Mouse (Mus musculus) effector memory CD4-positive, alpha-beta T cell, adult 5 months (primary cell): ENCODE data around the gene Zfp932. TPM values are rescaled to one million over a fixed set of nuclear protein-coding genes. Genes with fewer than 3 reads are reported as not detected.

ENCODE experiments used
- polyA plus RNA-seq: library from polyadenylated mRNA; unstranded; fragments of 100-300 nt; shearing (Covaris generic); gene quantifications from one replicate; pipeline ENCODE4 v1.2.1, GENCODE M21; 2017

The Zfp932 gene
- 15.0 TPM for polyA plus RNA-seq

DNA sequence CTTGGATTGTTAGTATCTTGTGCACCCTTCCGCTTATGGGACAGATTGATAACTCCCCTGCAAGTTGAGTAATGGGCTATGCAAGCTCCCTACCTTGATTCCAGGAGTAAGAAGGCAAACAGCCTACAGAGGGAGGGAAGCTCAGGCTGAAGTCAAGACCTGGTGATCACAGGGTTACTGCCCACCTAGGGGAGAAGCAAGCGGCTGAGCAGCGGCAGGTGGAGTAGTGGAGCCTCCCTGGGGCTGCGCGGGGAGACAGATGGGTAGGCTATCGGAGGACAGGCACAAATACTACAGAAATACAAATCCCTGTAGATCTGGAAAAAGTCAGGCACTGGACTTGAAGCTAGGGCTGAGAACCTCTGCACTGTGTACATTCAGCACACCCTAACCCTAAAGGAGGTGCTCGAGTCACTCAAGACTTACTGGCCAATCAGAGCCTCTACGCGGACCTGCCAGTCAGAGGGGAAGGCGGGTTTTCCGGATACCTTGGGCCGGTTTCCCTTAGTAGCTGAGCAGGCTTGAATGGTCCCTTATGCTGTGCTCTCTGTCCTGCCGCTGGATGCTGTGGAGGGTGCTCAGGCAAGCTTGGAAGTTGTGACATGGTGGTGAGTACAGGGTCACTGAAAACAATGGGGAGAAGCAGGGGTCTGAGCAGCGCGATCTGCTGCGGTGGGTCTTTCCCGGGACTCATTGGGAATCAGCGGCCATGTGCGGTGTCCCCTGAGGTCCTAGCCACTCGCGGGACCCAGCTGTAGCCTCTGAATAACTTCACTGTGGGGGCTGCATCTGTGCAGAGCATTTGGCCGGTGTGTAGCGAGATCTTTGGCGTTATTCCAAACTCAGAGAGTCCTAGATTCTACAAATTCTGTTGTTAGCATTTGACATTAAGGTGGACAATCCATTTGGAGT lies at the start of gene Zfp932:
Zfp932 (plus strand) TSS at position 496 of the 912 bp plus-strand sequence.

Other genes with a start within 250 kb of the Zfp932 start
- gene 4930522L14Rik, start 244.6 kb upstream of the Zfp932 start, polyA plus RNA-seq = 9.9 TPM
- 11.3 TPM for gene Gm15446, start 73.1 kb upstream of the Zfp932 start, polyA plus RNA-seq
- gene Gm17655, start 76.0 kb downstream of the Zfp932 start, polyA plus RNA-seq = 5.7 TPM
- 0.67 TPM for gene Gm35315, start 97.9 kb downstream of the Zfp932 start, polyA plus RNA-seq
- 2.4 TPM for gene Plcxd1, start 103.4 kb downstream of the Zfp932 start, polyA plus RNA-seq
- 60.4 TPM for gene Gtpbp6, start 111.7 kb downstream of the Zfp932 start, polyA plus RNA-seq
- gene Zfp605, start 113.6 kb downstream of the Zfp932 start, polyA plus RNA-seq = 2.3 TPM
- 52.6 TPM for gene Chfr, start 139.3 kb downstream of the Zfp932 start, polyA plus RNA-seq
- 32.7 TPM for gene Golga3, start 180.2 kb downstream of the Zfp932 start, polyA plus RNA-seq
- gene Ankle2, start 234.5 kb downstream of the Zfp932 start, polyA plus RNA-seq = 42.4 TPM